Mouse (Mus musculus): Measurements from ENCODE around the gene Mog. TPM values are rescaled to one million over a fixed set of nuclear protein-coding genes. Genes with fewer than 3 reads are reported as not detected.
A peak's percentile ranks its signal among the peaks of the same experiment; 100 is the strongest.

The Mog gene
- polyA plus RNA-seq, 1 experiment = 0.04 TPM

- H3ac ChIP-seq (ENCODE audit: control insufficient read depth, insufficient read length) = no peak overlapping the region
- TF ChIP-seq E2F4 (IDR thresholded peaks at IDR 0.05; ENCODE audit: insufficient read depth) (no peak), CEBPB (IDR thresholded peaks at IDR 0.05; ENCODE audit: insufficient read depth, poor library complexity, severe bottlenecking) (no peak), POLR2A (IDR thresholded peaks at IDR 0.05; ENCODE audit: insufficient read length, low read depth) (no peak), MAX (IDR thresholded peaks at IDR 0.05; ENCODE audit: low read depth) (no peak), TCF3 (IDR thresholded peaks at IDR 0.05; ENCODE audit: insufficient read length, low read depth) (no peak), USF1 (IDR thresholded peaks at IDR 0.05; ENCODE audit: low read depth) (no peak), MYOD1 (IDR thresholded peaks at IDR 0.05; ENCODE audit: control insufficient read depth in 1 of 3, insufficient read length in 2 of 3, low read depth in 2 of 3) (no peak), TCF12 (IDR thresholded peaks at IDR 0.05; ENCODE audit: insufficient read depth, poor library complexity, severe bottlenecking) (no peak), REST (IDR thresholded peaks at IDR 0.05; ENCODE audit: insufficient read depth, insufficient read length) (no peak), MYOG (IDR thresholded peaks at IDR 0.05; ENCODE audit: control insufficient read depth in 1 of 3, insufficient read depth in 1 of 3, insufficient read length in 2 of 3, low read depth in 2 of 3) (no peak), POLR2AphosphoS2 (IDR thresholded peaks at IDR 0.05; ENCODE audit: insufficient read length, low read depth) (no peak), SRF (IDR thresholded peaks at IDR 0.05; ENCODE audit: control insufficient read depth, insufficient read length, low read depth) (no peak)
- H3K36me3 ChIP-seq (ENCODE audit: control insufficient read depth, insufficient read depth) = no peaks in the 10 kb centered on the region
- no peak overlapping the region for H3K4me2 ChIP-seq (ENCODE audit: low read depth)
- H3K79me2 ChIP-seq (ENCODE audit: control insufficient read depth, insufficient read depth) = no peaks in the 10 kb centered on the region
- H3K4me3 ChIP-seq = no peak overlapping the region
- peaks cover 30% of the 10 kb centered on the region for H3K27me3 ChIP-seq (ENCODE audit: control insufficient read depth, insufficient read depth, insufficient read length)
These were observed 40.7 kb downstream of the Mog start for GRCm38 (mm10) chr17:36982253-36983155.

DNA sequence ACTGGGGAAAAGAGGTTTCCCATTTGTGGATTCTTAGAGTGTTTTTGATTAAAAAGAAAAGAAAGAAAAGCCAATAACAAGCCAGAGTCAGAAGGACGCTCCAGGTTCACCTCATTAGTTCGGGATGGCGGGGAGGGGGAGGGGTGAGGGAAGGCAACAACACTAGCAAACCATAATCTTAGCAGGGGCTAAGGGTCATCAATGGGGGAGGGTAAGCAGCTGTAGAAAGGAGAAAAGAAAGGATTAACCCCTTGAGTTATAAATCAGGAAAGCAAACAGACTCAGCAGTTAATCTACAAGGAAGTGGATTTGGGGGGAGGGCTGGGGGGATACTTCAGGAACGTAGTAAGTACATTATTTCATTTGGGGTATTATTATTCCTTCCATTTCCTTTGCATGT lies 41.4 kb downstream of the Mog start:
- TF ChIP-seq POLR2A (IDR thresholded peaks at IDR 0.05; ENCODE audit: insufficient read length, low read depth) = no peak
- no peak for TF ChIP-seq USF1 (IDR thresholded peaks at IDR 0.05; ENCODE audit: low read depth)
- no peak for TF ChIP-seq TCF3 (IDR thresholded peaks at IDR 0.05; ENCODE audit: insufficient read length, low read depth)
- no peak for TF ChIP-seq REST (IDR thresholded peaks at IDR 0.05; ENCODE audit: insufficient read depth, insufficient read length)
- no peak for TF ChIP-seq CEBPB (IDR thresholded peaks at IDR 0.05; ENCODE audit: insufficient read depth, poor library complexity, severe bottlenecking)
- TF ChIP-seq TCF12 (IDR thresholded peaks at IDR 0.05; ENCODE audit: insufficient read depth, poor library complexity, severe bottlenecking) = no peak
- TF ChIP-seq MAX (IDR thresholded peaks at IDR 0.05; ENCODE audit: low read depth) = no peak
- no peak for TF ChIP-seq POLR2AphosphoS2 (IDR thresholded peaks at IDR 0.05; ENCODE audit: insufficient read length, low read depth)
- no peak for TF ChIP-seq SRF (IDR thresholded peaks at IDR 0.05; ENCODE audit: control insufficient read depth, insufficient read length, low read depth)
- TF ChIP-seq E2F4 (IDR thresholded peaks at IDR 0.05; ENCODE audit: insufficient read depth) = no peak
- no peak for TF ChIP-seq MYOG (IDR thresholded peaks at IDR 0.05; ENCODE audit: control insufficient read depth in 1 of 3, insufficient read depth in 1 of 3, insufficient read length in 2 of 3, low read depth in 2 of 3)
- TF ChIP-seq MYOD1 (IDR thresholded peaks at IDR 0.05; ENCODE audit: control insufficient read depth in 1 of 3, insufficient read length in 2 of 3, low read depth in 2 of 3) = no peak
- Histone ChIP-seq H3K27me3 (ENCODE audit: control insufficient read depth, insufficient read depth, insufficient read length) (peaks cover 25% of the 10 kb centered on the region), H3K4me2 (ENCODE audit: low read depth) (peak overlapping the region; percentile 3), H3K79me2 (ENCODE audit: control insufficient read depth, insufficient read depth) (no peaks in the 10 kb centered on the region), H3ac (ENCODE audit: control insufficient read depth, insufficient read length) (no peak overlapping the region), H3K4me3 (no peak overlapping the region), H3K36me3 (ENCODE audit: control insufficient read depth, insufficient read depth) (no peaks in the 10 kb centered on the region)

- H3K79me2 ChIP-seq (ENCODE audit: control insufficient read depth, insufficient read depth) = no peaks in the 10 kb centered on the region
- H3K4me3 ChIP-seq = no peak within 1 kb of the TSS
- peaks cover 21% of the 10 kb centered on the region for H3K27me3 ChIP-seq (ENCODE audit: control insufficient read depth, insufficient read depth, insufficient read length)
- peak within 1 kb of the TSS; percentile 3 for H3K4me2 ChIP-seq (ENCODE audit: low read depth)
- H3ac ChIP-seq (ENCODE audit: control insufficient read depth, insufficient read length) = no peak within 1 kb of the TSS
- no peaks in the 10 kb centered on the region for H3K36me3 ChIP-seq (ENCODE audit: control insufficient read depth, insufficient read depth)
- TF ChIP-seq MYOD1 (IDR thresholded peaks at IDR 0.05; ENCODE audit: control insufficient read depth in 1 of 3, insufficient read length in 2 of 3, low read depth in 2 of 3) = no peak
These were observed 41.9 kb downstream of the Mog start, which contains the start of gene 2410137M14Rik for GRCm38 (mm10) chr17:36981221-36981813. TSS of gene 2410137M14Rik (minus strand) at chr17:36981237.

DNA sequence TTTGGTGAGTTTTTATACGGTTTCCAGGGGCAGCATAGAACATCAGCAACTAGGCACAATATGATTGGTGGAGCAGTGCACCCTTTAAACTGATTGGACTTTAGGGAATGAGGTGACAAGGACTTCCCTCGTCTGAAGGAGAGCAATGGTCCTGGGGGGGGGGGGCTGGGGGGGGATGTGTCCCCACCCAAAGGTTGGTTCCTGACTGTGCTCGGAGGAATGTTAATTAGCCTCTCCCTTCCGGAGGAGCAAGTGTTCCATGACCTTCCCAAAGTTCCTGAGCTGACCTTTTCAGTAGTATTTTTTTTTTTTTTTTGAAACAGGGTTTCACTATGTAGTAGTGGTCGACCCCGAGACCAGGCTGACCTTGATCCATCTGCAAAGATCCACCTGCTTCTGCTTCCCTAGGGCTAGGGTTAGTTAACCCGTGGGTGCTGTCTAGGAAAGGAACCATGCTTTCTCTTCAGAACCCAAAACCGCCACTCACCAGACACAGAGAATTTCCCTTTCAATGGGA lies 49.9 kb downstream of the Mog start:
- no peak overlapping the region for H3K4me2 ChIP-seq (ENCODE audit: low read depth)
- H3K4me3 ChIP-seq = no peak overlapping the region
- no peak overlapping the region for H3ac ChIP-seq (ENCODE audit: control insufficient read depth, insufficient read length)
- no peaks in the 10 kb centered on the region for H3K79me2 ChIP-seq (ENCODE audit: control insufficient read depth, insufficient read depth)
- TF ChIP-seq MYOD1 (IDR thresholded peaks at IDR 0.05; ENCODE audit: control insufficient read depth in 1 of 3, insufficient read length in 2 of 3, low read depth in 2 of 3) = no peak
- no peak for TF ChIP-seq MAX (IDR thresholded peaks at IDR 0.05; ENCODE audit: low read depth)
- TF ChIP-seq USF1 (IDR thresholded peaks at IDR 0.05; ENCODE audit: low read depth) = no peak
- no peak for TF ChIP-seq TCF3 (IDR thresholded peaks at IDR 0.05; ENCODE audit: insufficient read length, low read depth)
- no peak for TF ChIP-seq CEBPB (IDR thresholded peaks at IDR 0.05; ENCODE audit: insufficient read depth, poor library complexity, severe bottlenecking)
- no peaks in the 10 kb centered on the region for H3K27me3 ChIP-seq (ENCODE audit: control insufficient read depth, insufficient read depth, insufficient read length)
- H3K36me3 ChIP-seq (ENCODE audit: control insufficient read depth, insufficient read depth) = no peaks in the 10 kb centered on the region
